Mouse (Mus musculus) cerebellum, adult 2 months (tissue): ENCODE data around the gene Tmem222.

Experiments used
- CTCF ChIP-seq: fragments of 200-500 bp; IDR thresholded peaks from 2 replicates; pipeline ENCODE4 v1.5.1; 2011; ENCODE audit warnings: low read depth, mild to moderate bottlenecking, control low read depth, low read length, moderate library complexity, borderline replicate concordance; ENCODE audit not compliant: insufficient read depth
- POLR2A ChIP-seq: fragments of 200-500 bp; IDR thresholded peaks from 2 replicates; pipeline ENCODE4 v1.6.1; 2011; ENCODE audit warnings: low read length, control low read depth, borderline replicate concordance; ENCODE audit not compliant: insufficient read depth

GRCm38 (mm10) chr4:133256820-133257219 is 20.8 kb downstream of the Tmem222 start:
- no peak for TF ChIP-seq CTCF
- no peak for TF ChIP-seq POLR2A
